Mouse (Mus musculus): ENCODE measurements around the gene Pml.

DNA sequence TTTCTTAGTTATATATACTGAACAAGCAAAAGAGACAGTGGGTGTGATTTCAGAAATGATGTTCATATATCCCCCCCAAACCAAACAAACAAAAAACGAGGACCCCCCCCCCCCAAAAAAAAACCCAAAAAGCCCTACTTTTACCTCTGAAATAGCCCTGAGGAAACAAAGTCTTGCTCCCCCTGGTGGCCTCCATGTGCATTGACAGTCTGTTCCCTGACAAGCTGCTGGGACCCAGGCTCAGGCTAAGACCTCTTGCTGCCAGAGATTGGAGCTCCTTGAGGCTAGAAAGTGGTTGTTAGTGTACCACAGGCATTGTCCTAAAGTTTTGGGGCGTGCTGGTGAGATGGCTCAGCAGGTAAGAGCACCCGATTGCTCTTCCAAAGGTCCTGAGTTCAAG lies 32.0 kb upstream of the Pml start:
- TF ChIP-seq CTCF (IDR thresholded peaks at IDR 0.05; ENCODE audit: extremely low read depth, insufficient read depth, low read length) (peak; percentile 49; the same call in 1 of the 2 replicates), POLR2A (IDR thresholded peaks at IDR 0.05; ENCODE audit: extremely low read depth, insufficient read depth, low read length) (no peak)
